Mouse (Mus musculus): Measurements from ENCODE around the gene Fam207a. TPM values are rescaled to one million over a fixed set of nuclear protein-coding genes. Genes with fewer than 3 reads are reported as not detected.

The Fam207a gene
- 10 to 100 TPM; 33.7 to 33.8 TPM for total RNA-seq (2021)

DNA sequence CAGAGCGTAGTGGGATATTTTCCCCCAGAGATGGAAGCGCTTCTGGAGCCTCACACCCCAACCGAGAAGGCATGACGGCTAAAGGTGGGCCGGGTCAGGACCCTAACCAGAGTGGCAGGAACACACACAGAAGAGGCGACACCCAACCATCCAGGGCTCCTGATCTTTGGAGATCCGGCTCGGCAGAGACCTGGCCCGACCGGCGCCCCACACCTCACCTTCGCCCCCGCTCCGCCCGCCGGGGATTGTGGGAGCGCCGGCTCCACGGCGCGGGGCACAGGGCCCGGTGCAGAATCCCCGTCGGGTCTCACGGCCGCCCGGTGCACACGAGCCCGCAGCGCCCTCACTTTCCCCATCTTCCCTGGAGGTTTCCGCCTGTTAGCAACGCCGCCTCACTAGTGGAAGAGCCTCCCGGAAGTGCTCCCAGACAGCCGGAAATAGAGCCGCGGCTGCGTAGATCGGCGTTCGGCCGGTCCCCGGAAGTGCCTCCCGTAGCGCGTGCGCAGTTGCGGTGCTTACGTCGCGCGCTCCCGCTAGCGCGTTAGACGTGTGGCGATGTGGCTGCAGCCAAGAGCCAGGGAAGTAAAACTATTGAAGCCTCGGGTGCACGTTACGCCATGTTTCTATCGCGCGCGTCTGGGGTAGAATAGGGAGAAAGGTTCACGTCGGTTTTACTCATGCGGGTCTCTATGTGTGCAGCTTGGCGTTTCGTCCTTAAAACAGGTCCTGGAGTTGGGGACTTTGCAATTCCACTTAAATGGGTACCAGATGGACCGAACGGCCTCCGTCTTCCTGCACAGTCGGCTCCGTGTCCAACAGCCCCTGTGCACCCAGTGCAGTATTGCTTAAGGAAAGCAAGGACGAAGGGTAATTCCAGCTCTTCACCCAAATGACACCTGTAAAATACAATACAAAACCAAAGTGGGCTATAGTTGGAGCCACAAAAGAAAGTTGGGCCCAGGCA lies at the start of gene Fam207a:
Fam207a (minus strand) TSS at position 401 of the 964 bp plus-strand sequence.
- intact Hi-C loops (cut with DNase I): loop anchor here (2.0 to 5.0 kb wide), 3 partner anchors 51 to 361 kb away; partner anchors contain the start of gene Ube2g2
- peak; percentile 94 to 96 for DNase-seq (ENCODE audit: low spot score in 2 of 2)

DNA sequence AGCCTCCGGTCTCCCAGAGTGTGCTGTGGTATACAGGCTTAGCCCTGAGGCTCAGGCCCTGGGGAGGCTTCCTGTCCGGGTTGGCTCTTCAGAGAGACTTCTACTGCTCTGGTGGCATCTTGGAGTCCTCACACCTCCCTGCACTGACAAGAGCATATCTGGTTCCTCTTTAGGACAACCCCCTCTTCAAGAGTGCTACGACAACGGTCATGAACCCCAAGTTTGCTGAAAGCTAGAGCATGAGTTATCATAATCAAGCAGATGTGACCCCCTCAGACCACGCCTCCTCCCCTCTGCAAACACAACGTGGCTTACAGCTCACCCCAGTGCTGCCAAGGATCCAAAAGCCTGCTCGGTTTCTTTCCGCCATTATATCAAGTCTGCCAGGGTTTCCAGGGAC lies 49.4 kb upstream of the Fam207a start:
- intact Hi-C loops (cut with DNase I): no loop called here
- no peak for DNase-seq (ENCODE audit: low spot score in 2 of 2)

DNA sequence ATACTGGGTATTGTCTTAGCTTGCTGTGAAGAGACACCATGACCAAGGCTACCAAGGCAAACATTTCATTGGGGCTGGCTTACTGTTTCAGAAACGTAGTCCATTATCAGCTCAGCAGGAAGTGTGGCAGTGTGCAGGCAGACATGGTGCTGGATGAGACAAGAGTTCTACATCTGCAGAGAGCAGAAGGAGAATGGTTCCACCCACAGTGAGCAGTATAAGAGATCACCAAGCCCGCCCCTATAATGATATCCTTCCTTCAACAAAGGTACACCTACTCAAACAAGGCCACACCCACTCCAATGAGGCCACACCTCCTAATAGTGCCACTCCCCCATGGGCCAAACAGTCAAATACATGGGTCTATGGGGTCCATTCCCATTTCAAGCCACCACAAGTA lies 45.9 kb upstream of the Fam207a start:
- DNase-seq (ENCODE audit: low spot score in 2 of 2): no peak
- intact Hi-C loops (cut with DNase I): no loop called here

- intact Hi-C loops (cut with DNase I): no loop called here
- DNase-seq (ENCODE audit: low spot score in 2 of 2): no peak
Measured at GRCm38 (mm10) chr10:77560830-77561229, 45.2 kb upstream of the Fam207a start.

- no peak for DNase-seq (ENCODE audit: low spot score in 2 of 2)
- intact Hi-C loops (cut with DNase I): no loop called here
Measured at GRCm38 (mm10) chr10:77560090-77560489, 44.5 kb upstream of the Fam207a start.

DNA sequence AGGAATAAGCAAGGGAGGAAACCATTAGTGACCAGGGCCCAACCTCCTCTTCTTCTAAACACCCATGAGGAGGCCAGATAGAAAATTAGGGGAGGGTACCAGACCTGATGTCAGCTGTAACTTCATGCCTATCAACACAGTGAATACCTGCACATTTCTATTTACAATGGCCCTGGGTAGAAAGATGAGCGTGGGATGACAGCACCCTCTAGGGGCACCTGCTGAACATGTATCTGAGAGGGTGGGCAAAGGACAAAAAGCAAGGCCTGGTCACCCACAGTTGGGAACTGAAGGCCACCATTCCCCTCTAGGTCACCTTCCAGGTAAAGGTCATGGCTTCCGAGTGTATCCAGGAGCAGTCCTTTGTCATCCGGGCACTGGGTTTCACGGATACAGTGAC lies 42.1 kb upstream of the Fam207a start:
- intact Hi-C loops (cut with DNase I): no loop called here
- DNase-seq (ENCODE audit: low spot score in 2 of 2): no peak

DNA sequence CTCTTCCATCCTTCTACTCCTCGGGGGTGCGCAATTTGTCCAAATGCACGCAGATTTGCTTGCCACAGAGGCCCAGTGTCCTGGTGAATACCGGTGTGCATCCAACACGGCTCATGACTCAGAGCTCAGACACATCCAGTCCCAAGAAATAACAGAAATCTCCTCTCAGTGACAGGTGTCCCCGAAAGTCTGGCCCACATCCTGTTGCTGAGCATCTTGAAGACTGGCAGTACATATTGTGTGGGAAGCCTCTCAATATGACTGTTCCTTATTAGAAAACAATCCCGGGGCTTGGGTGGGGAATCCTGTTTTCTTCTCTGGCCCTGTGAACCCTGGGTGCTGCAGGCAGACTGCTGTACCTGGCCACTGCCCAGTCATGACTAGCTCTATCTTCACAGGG lies 41.0 kb upstream of the Fam207a start:
- DNase-seq (ENCODE audit: low spot score in 2 of 2): no peak
- intact Hi-C loops (cut with DNase I): no loop called here

- no peak for DNase-seq (ENCODE audit: low spot score in 2 of 2)
- intact Hi-C loops (cut with DNase I): no loop called here
Measured at GRCm38 (mm10) chr10:77554918-77555317, 39.3 kb upstream of the Fam207a start.

GRCm38 (mm10) chr10:77553285-77553684 lies 37.7 kb upstream of the Fam207a start:
- intact Hi-C loops (cut with DNase I): no loop called here
- DNase-seq (ENCODE audit: low spot score in 2 of 2): no peak

DNA sequence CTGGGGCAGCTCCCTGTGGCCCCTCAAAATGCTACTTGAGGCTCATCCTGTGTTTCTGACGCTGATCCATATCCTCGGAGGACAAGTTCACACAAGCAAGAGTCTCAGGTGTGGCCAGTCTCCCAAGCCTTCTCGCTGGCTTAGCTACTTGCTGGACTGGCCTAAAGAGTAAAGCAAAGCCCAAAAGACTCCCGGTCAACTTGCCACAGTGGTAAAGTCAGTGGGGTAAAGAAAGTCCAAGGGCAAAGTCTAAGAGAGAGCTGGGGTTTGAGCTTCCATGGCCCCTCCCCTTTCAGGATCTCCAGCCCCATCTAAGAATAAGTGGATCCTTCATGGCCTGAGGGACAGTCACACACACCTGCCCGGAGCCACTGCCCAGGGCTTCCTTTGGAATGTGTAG lies 36.6 kb upstream of the Fam207a start:
- intact Hi-C loops (cut with DNase I): no loop called here
- DNase-seq (ENCODE audit: low spot score in 2 of 2): no peak

GRCm38 (mm10) chr10:77550874-77551273 lies 35.3 kb upstream of the Fam207a start:
- intact Hi-C loops (cut with DNase I): no loop called here
- no peak for DNase-seq (ENCODE audit: low spot score in 2 of 2)

DNA sequence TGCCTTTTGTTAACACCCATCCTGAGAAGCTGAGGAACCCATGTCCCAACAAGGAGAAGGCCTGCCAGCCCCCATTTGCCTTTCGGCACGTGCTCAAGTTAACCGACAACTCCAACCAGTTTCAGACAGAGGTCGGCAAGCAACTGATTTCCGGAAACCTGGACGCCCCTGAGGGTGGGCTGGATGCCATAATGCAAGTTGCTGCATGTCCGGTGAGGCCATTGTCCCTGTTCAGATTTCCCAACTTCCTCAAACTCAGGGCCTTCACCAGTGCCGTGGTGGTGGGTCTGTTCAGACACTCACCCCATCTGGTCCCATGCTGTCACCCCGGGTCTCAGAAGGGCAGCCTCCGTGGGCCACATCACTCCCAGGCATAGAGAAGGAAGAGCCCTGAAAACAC lies 33.0 kb upstream of the Fam207a start:
- no peak for DNase-seq (ENCODE audit: low spot score in 2 of 2)
- intact Hi-C loops (cut with DNase I): no loop called here

DNA sequence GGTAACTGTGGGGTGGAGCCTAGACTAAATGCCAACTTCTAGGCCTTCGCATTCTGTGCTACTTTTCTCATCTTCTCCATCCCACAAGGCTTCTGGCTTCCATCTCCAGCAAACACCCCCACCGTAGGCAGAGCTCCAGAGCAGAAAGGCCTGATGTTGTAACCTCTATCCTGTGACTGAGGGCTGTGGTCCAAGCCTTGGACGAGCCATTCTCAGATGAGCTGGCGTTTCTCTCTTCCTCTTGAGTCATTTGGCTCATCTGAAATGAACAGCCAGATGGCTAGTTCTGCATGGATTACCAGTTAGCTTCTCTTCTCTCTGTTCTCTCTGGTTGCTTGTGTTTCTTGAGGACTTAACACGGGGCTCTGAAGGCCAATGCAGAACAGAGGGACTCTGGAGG lies 29.3 kb upstream of the Fam207a start:
- intact Hi-C loops (cut with DNase I): no loop called here
- peak; percentile 68 to 75 for DNase-seq (ENCODE audit: low spot score in 2 of 2)

DNA sequence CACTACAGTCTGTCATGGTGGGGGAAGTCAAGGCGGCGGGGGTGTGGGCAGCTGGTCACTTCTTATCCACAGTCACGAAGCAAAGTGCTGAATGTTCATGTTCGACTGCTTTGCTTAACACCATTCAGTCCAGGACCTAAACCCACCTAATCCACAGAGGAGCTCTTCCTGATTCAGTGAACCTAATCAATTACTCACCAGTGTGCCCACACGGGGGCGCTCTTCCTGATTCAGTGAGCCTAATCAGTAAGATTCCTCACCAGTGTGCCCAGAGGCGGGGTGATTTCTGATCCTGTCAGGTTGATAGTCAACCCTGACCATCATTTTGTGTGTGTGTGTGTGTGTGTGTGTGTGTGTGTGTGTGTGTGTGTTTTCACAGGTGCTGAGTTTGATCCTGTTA lies 27.6 kb upstream of the Fam207a start:
- no peak for DNase-seq (ENCODE audit: low spot score in 2 of 2)

GRCm38 (mm10) chr10:77541864-77542666 lies 26.5 kb upstream of the Fam207a start:
- intact Hi-C loops (cut with DNase I): no loop called here
- DNase-seq (ENCODE audit: low spot score in 2 of 2): no peak

More for the DNA sequence above, 27.6 kb upstream of the Fam207a start:
- intact Hi-C loops (cut with DNase I): no loop called here

DNA sequence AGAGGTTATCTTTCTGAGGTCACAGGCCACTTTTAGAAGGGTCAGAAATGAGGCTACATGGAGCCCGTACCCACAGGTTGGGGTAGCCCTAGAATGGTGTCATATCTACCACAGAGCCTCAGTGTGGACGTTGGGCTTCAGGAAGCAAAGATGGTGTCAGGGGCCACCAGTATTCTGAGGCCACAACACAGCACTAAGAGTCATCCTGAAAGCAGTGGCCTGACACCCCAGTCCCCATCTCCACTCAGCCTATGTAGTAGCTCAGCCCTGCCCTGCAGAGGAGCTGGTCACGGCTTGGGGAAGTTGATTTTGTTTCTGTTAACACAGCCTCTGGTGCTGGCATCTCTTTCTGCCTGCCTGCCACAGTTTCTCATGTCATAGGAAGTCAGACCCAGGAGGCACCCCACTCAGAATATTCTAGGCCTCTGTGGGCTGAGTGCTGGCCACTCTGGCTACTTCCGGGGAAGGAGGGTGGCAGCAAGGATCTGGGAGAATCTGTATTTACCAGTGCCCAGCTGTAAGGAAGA lies 25.1 kb upstream of the Fam207a start:
- DNase-seq (ENCODE audit: low spot score in 2 of 2): no peak
- intact Hi-C loops (cut with DNase I): no loop called here

- intact Hi-C loops (cut with DNase I): no loop called here
- no peak for DNase-seq (ENCODE audit: low spot score in 2 of 2)
Measured at GRCm38 (mm10) chr10:77539320-77539945, 23.8 kb upstream of the Fam207a start.

GRCm38 (mm10) chr10:77537215-77538209 lies 21.9 kb upstream of the Fam207a start:
- no peak for DNase-seq (ENCODE audit: low spot score in 2 of 2)
- intact Hi-C loops (cut with DNase I): no loop called here

- intact Hi-C loops (cut with DNase I): no loop called here
- DNase-seq (ENCODE audit: low spot score in 2 of 2): no peak
Measured at GRCm38 (mm10) chr10:77536727-77537126, 21.1 kb upstream of the Fam207a start.
